Mouse (Mus musculus) brain, embryonic 14.5 days (tissue): ENCODE measurements at regions not wholly inside any gene's neighbourhood (a gene's known extent, or its start where the extent isn't known, plus 50 kb on each side); places are given as distances from the start of the nearest gene placed in this dataset.

Source experiments
- DNase-seq: peaks from one replicate; pipeline ENCODE4 v3.0.0-alpha.2; 2011; ENCODE audit warnings: low read depth
- CTCF ChIP-seq: fragments of 200-500 bp; IDR thresholded peaks from 2 replicates; pipeline ENCODE4 v1.5.1; 2012; ENCODE audit warnings: inconsistent platforms, mild to moderate bottlenecking, moderate library complexity, borderline replicate concordance; ENCODE audit not compliant: insufficient read depth, insufficient read length; ENCODE audit errors: extremely low read depth
- POLR2A ChIP-seq: fragments of 200-500 bp; IDR thresholded peaks from 2 replicates; pipeline ENCODE4 v1.6.1; 2012; ENCODE audit warnings: mild to moderate bottlenecking, inconsistent platforms, borderline replicate concordance; ENCODE audit not compliant: poor library complexity, insufficient read depth, insufficient read length, severe bottlenecking; ENCODE audit errors: extremely low read depth

GRCm38 (mm10) chr4:101338211-101338610 is 73.1 kb upstream of the Jak1 start:
- no peak for DNase-seq

GRCm38 (mm10) chr4:101336811-101337210 is 71.7 kb upstream of the Jak1 start:
- TF ChIP-seq CTCF: no peak
- TF ChIP-seq POLR2A: no peak
- no peak for DNase-seq

More at GRCm38 (mm10) chr4:101338211-101338610, 73.1 kb upstream of the Jak1 start:
- no peak for TF ChIP-seq POLR2A
- no peak for TF ChIP-seq CTCF

GRCm38 (mm10) chr4:101336371-101336770 is 71.3 kb upstream of the Jak1 start:
- no peak for DNase-seq
- TF ChIP-seq POLR2A: no peak
- no peak for TF ChIP-seq CTCF

DNA sequence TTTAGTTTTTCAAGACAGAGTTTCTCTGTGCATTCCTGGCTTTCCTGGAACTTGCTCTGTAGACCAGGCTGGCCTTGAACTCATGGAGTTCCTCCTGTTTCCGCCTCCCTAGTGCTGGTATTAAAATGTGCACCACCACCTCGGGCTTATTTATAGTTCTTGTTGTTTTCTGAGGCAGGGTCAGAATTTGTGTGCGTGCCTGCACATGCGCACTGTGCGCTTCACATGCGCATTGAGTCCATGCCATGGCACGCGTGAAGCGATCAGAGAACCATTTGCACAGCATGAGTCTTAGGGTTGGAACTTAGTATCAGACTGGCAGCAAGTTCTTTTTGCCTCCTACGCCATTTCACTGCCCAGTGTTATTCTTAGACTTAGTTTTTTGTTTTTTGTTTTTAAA is 68.8 kb upstream of the Jak1 start:
- no peak for TF ChIP-seq POLR2A
- TF ChIP-seq CTCF: no peak
- no peak for DNase-seq

DNA sequence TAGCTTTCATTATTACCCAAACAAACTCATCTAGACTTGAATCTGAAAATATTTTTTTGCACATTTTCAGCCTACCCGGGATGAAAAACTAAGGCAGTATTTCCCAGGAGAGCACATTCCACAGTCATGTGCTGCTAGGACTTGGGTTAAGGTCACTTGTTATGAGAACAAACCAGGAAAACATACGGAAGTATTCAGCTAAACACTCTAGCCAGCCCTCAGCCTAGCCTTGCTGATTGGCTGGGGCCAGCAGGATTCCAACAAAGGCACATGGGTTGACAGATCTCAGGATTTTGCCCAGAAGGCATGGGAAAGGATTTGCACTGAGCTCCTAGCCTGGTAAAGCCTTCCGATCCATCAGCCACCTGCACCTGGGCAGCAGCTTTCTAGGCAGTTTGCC is 68.0 kb upstream of the Jak1 start:
- TF ChIP-seq CTCF (no peak), POLR2A (no peak)
- DNase-seq: no peak

GRCm38 (mm10) chr4:101331231-101331630 is 66.1 kb upstream of the Jak1 start:
- TF ChIP-seq POLR2A (no peak), CTCF (no peak)
- DNase-seq: no peak

GRCm38 (mm10) chr4:101329060-101329459 is 64.0 kb upstream of the Jak1 start:
- TF ChIP-seq CTCF: no peak
- no peak for TF ChIP-seq POLR2A
- no peak for DNase-seq

DNA sequence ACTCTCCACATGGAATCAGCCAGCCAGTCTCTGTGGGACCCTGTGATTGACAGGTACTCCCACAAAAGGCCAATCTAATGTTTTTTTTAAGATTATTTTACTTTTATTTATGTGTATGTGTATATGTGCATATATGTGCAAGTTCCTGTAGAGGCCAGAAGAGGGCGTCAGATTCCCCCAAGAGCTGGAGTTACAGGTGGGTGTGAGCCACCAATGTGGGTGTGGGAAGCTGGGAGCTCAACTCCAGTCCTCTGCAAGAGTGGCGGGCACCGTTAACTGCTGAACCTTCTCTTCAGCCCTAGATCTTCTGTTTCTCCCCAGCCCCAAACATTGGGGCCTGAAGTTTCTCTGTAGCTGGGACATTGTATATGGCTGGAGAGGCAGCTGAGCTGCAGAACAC is 61.0 kb upstream of the Jak1 start:
- no peak for TF ChIP-seq POLR2A
- TF ChIP-seq CTCF: no peak
- no peak for DNase-seq

DNA sequence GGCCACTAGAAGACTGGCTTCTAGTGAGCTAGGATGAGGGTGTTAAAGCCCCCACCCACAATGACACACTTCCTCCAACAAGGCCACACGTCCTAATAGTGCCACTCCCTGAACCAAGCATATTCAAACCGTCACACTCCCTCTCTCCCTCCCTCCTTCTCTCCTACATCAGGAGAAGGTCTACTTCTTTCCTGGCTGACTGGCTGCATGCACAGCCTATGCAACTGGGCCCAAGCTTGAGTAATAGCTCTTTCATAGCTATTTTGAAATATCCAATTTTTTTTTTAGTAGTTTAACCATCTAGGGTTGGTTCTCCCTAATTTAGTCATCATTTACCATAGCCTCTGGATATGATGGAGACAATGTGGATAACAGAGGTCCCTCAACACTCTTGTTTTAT is 56.6 kb upstream of the Jak1 start:
- no peak for DNase-seq
- TF ChIP-seq CTCF: no peak
- TF ChIP-seq POLR2A: no peak

GRCm38 (mm10) chr4:101320587-101320986 is 55.5 kb upstream of the Jak1 start:
- no peak for DNase-seq
- TF ChIP-seq CTCF: peak; percentile 21; the same call in 1 of the 2 replicates
- TF ChIP-seq POLR2A: no peak

GRCm38 (mm10) chr4:101319681-101320220 is 54.7 kb upstream of the Jak1 start:
- no peak for DNase-seq

GRCm38 (mm10) chr4:101318836-101319235 is 53.8 kb upstream of the Jak1 start:
- no peak for DNase-seq
- TF ChIP-seq POLR2A (no peak), CTCF (no peak)

More at GRCm38 (mm10) chr4:101319681-101320220, 54.7 kb upstream of the Jak1 start:
- TF ChIP-seq POLR2A (no peak), CTCF (no peak)
